Mouse (Mus musculus): Measurements from ENCODE around the gene Fxyd6. TPM values are rescaled to one million over a fixed set of nuclear protein-coding genes. Genes with fewer than 3 reads are reported as not detected.

Fxyd6 gene
- total RNA-seq, 1 experiment from 2014 or later, result not detected

DNA sequence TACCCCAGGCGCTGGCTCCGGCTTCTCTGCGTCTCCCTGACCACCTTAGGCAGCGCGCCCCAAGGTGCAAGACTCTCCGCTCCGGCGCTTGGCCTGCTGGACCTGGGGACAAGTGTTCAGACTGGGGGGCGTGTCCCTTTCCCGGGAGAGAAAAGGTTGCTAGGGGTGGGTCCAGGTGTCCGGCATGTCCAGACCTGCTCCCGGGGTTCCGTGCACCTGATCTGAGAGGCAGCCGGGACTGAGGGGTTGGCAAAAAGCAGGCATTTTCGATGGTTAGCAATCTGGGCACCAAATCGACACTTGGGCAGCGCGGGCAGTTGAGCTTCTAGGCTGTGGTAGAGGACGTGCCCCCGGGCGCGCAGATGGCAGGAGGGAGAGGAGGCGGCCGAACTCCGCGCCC is 61.2 kb downstream of the Fxyd6 start:
- no peak for ATAC-seq (ENCODE audit: extremely low read depth, insufficient number of reproducible peaks, low FRiP score, poor library complexity, severe bottlenecking)

DNA sequence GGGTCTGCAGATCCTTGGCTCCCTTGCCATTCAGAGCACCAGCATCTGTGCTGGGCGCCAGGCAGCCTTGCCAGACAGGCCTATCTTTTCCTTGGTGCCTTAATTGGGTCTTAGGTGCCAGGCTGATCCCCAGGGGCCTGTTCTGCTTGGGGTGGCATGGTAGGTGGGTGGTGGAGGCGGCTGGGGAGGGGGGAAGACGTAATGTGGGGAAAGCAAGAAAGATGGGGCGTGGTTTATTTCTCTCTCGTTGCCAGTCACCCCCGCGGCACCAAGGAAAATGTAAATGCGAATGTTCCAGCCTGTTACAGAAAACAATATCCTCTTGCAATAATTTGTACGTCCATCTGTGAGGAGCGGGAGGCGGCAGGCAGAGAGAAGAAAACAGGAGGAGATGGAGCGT is 62.7 kb downstream of the Fxyd6 start:
- ATAC-seq (ENCODE audit: extremely low read depth, insufficient number of reproducible peaks, low FRiP score, poor library complexity, severe bottlenecking), result no peak

DNA sequence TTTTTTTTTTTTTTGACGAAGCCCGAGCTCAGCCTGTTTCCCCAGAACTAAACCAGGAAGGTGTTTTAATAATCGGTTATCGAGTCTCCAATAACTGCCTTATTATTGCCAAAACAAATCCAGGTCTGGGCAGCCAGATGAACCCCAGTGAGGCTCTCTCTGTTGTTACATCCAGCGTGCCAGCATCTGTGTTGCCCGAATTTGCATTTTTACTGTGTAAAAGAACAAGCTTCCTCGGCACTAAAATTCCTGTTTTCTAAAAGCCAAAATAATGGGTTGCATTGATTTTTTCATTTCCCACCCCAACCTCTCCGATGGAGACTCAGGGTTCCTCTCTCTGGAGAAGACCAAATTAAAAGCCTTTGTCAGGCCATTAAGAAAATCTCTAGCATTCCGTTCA is 63.1 kb downstream of the Fxyd6 start:
- ATAC-seq (ENCODE audit: extremely low read depth, insufficient number of reproducible peaks, low FRiP score, poor library complexity, severe bottlenecking), result no peak

GRCm38 (mm10) chr9:45434171-45434570 is 64.2 kb downstream of the Fxyd6 start:
- ATAC-seq (ENCODE audit: extremely low read depth, insufficient number of reproducible peaks, low FRiP score, poor library complexity, severe bottlenecking), result no peak

DNA sequence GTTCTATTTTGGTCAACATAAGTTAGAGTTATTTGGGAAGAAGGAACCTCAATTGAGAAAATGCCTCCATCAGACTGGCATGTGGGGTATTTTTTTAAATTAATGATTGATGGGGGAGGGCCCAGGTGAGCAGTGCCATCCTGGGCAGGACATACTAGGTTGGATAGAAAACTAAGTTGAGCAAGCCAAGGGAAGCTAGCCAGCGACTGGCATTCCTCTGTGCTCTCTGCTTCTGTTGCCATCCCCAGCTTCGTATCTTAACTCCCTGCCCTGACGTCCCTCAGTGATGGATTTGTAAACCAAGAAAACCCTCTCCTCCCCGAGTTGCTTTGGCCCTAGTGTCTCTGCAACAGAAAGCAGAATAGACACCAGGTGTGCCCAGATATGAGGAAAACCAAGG is 69.0 kb downstream of the Fxyd6 start:
- no peak for ATAC-seq (ENCODE audit: extremely low read depth, insufficient number of reproducible peaks, low FRiP score, poor library complexity, severe bottlenecking)

DNA sequence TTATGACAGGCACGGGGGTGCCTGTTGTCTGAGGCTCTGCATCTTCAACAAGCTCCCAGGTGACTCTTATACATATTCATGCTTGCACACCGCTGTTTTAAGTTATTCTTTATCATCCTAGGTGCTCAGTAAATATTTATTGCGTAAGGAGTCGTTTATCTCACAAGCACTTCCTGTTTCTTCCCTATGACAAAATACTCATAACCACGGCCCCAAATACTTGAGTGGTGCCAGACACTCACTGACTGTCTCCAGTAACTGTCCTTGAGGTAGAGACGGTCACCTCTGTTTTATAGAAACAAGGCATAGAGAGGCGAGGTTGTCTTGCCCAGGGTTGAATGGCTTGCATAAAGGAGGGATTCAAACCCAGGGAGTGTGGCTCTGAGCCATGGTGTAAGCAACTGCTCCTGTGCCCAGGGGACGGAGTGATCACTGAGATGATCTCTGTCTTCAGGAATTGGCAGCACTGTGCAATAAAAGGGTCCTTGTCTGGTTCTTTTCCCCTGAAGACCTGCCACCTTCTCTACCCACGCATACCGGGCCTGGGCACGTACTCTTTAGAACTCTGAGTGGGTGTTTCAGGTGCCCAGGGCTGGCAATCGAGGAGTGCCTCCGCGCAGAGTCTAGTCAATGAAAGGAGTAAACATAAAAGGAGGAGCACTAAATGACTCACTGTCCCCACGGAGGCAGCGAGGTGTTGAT is 70.2 kb downstream of the Fxyd6 start:
- no peak for ATAC-seq (ENCODE audit: extremely low read depth, insufficient number of reproducible peaks, low FRiP score, poor library complexity, severe bottlenecking)

DNA sequence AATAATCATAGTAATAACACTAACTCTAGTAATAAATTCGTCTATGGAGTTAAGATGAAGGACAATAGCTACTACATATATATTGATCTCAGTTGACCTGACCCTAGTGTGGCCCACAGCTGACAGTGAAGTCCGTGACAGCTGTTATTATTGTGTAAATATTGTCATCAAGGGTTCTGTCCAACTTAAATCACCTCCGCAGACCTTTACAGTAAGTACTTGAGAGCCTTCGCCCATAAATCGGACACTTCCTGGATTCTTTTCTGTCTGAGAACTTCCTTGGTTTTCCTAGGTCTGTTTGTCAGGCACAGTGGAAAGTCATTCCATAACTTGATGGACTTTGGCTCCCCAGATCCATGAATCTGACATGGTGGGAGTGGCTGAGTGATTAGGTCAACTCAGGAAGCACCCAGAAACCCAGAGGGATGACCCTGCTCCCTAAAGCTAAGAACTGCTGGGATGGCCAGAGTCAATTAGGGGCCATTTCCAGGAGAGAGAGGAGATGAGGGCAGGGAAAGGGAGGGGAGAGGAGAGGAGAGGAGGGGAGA is 74.3 kb downstream of the Fxyd6 start:
- no peak for ATAC-seq (ENCODE audit: extremely low read depth, insufficient number of reproducible peaks, low FRiP score, poor library complexity, severe bottlenecking)

Other genes with a start within 250 kb of the Fxyd6 start
- 0.35 and 0.49 TPM in 2 replicates for gene Scn4b, start 231.8 kb upstream of the Fxyd6 start, total RNA-seq (2017)
- gene BC049352, start 188.2 kb upstream of the Fxyd6 start, total RNA-seq (2017), result 0.49 and 0.81 TPM in 2 replicates
- gene Tmprss4, start 166.1 kb upstream of the Fxyd6 start, total RNA-seq (2017), result 0.70 and 0.74 TPM in 2 replicates
- 128 and 129 TPM in 2 replicates for gene Il10ra, start 101.0 kb upstream of the Fxyd6 start, total RNA-seq (2017)
- 0.47 and 0.61 TPM in 2 replicates for gene Tmprss13, start 51.1 kb upstream of the Fxyd6 start, total RNA-seq (2017)
- not detected in 2 replicates for gene Fxyd2, start 29.5 kb downstream of the Fxyd6 start, total RNA-seq (2017)
- gene Dscaml1, start 56.4 kb downstream of the Fxyd6 start, total RNA-seq (2017), result not detected in 2 replicates